Mouse (Mus musculus): ENCODE measurements at regions not wholly inside any gene's neighbourhood (a gene's known extent, or its start where the extent isn't known, plus 50 kb on each side); places are given as distances from the start of the nearest gene placed in this dataset.
A peak's percentile ranks its signal among the peaks of the same experiment; 100 is the strongest.

- DNase-seq (ENCODE audit: low read depth in 2 of 2, low spot score in 2 of 2) = no peak
Observed at GRCm38 (mm10) chr15:36889072-36889471, 118.5 kb downstream of the Zfp706 start.

- DNase-seq (ENCODE audit: low read depth in 2 of 2, low spot score in 2 of 2) = no peak
Observed at GRCm38 (mm10) chr15:36888351-36889069, 119.1 kb downstream of the Zfp706 start.

- DNase-seq (ENCODE audit: low read depth in 2 of 2, low spot score in 2 of 2) = no peak
Observed at GRCm38 (mm10) chr15:36884671-36885365, 122.8 kb downstream of the Zfp706 start.

- DNase-seq (ENCODE audit: low read depth in 2 of 2, low spot score in 2 of 2) = no peak
Observed at GRCm38 (mm10) chr15:36884074-36884473, 123.5 kb downstream of the Zfp706 start.

- no peak for DNase-seq (ENCODE audit: low read depth in 2 of 2, low spot score in 2 of 2)
Observed at GRCm38 (mm10) chr15:36883156-36883555, 124.4 kb downstream of the Zfp706 start.

- DNase-seq (ENCODE audit: low read depth in 2 of 2, low spot score in 2 of 2) = no peak
Observed at GRCm38 (mm10) chr15:36881576-36881975, 126.0 kb downstream of the Zfp706 start.

- no peak for DNase-seq (ENCODE audit: low read depth in 2 of 2, low spot score in 2 of 2)
Observed at GRCm38 (mm10) chr15:36880602-36881001, 127.0 kb downstream of the Zfp706 start.

- no peak for DNase-seq (ENCODE audit: low read depth in 2 of 2, low spot score in 2 of 2)
Observed at GRCm38 (mm10) chr15:36879587-36879986, 128.0 kb downstream of the Zfp706 start.

- DNase-seq (ENCODE audit: low read depth in 2 of 2, low spot score in 2 of 2) = no peak
Observed at GRCm38 (mm10) chr15:36878960-36879359, 128.6 kb downstream of the Zfp706 start.

- no peak for DNase-seq (ENCODE audit: low read depth in 2 of 2, low spot score in 2 of 2)
Observed at GRCm38 (mm10) chr15:36878276-36878675, 129.3 kb downstream of the Zfp706 start.

- no peak for DNase-seq (ENCODE audit: low read depth in 2 of 2, low spot score in 2 of 2)
Observed at GRCm38 (mm10) chr15:36877501-36877900, 130.1 kb downstream of the Zfp706 start.

GRCm38 (mm10) chr15:36875980-36876778, 131.4 kb downstream of the Zfp706 start:
- no peak for DNase-seq (ENCODE audit: low read depth in 2 of 2, low spot score in 2 of 2)

- no peak for DNase-seq (ENCODE audit: low read depth in 2 of 2, low spot score in 2 of 2)
Observed at GRCm38 (mm10) chr15:36874555-36874954, 133.0 kb downstream of the Zfp706 start.

- DNase-seq (ENCODE audit: low read depth in 2 of 2, low spot score in 2 of 2) = no peak
Observed at GRCm38 (mm10) chr15:36873884-36874243, 133.7 kb downstream of the Zfp706 start.

GRCm38 (mm10) chr15:36873058-36873883, 134.3 kb downstream of the Zfp706 start:
- DNase-seq (ENCODE audit: low read depth in 2 of 2, low spot score in 2 of 2) = no peak

- DNase-seq (ENCODE audit: low read depth in 2 of 2, low spot score in 2 of 2) = no peak
Observed at GRCm38 (mm10) chr15:36872566-36872965, 135.0 kb downstream of the Zfp706 start.

- no peak for DNase-seq (ENCODE audit: low read depth in 2 of 2, low spot score in 2 of 2)
Observed at GRCm38 (mm10) chr15:36870717-36871116, 136.9 kb downstream of the Zfp706 start.

GRCm38 (mm10) chr15:36870094-36870493, 137.5 kb downstream of the Zfp706 start:
- no peak for DNase-seq (ENCODE audit: low read depth in 2 of 2, low spot score in 2 of 2)

- peak in 1 of 2 experiments; percentile 20 for DNase-seq (ENCODE audit: low read depth in 2 of 2, low spot score in 2 of 2)
Observed at GRCm38 (mm10) chr15:36866088-36866487, 141.5 kb downstream of the Zfp706 start.

GRCm38 (mm10) chr15:36865332-36865731, 142.2 kb downstream of the Zfp706 start:
- DNase-seq (ENCODE audit: low read depth in 2 of 2, low spot score in 2 of 2) = no peak

- DNase-seq (ENCODE audit: low read depth in 2 of 2, low spot score in 2 of 2) = no peak
Observed at GRCm38 (mm10) chr15:36864046-36864445, 143.5 kb downstream of the Zfp706 start.

Data from CD8-positive naive resting alpha-beta T cell, adult 2 months (primary cell).